Mouse (Mus musculus): ENCODE measurements at regions not wholly inside any gene's neighbourhood (a gene's known extent, or its start where the extent isn't known, plus 50 kb on each side); places are given as distances from the start of the nearest gene placed in this dataset.
"Not testable (repeated sequence)": the region's sequence is repeated elsewhere in the genome, so short reads cannot be mapped to it uniquely, and the experiment has no call there.

DNA sequence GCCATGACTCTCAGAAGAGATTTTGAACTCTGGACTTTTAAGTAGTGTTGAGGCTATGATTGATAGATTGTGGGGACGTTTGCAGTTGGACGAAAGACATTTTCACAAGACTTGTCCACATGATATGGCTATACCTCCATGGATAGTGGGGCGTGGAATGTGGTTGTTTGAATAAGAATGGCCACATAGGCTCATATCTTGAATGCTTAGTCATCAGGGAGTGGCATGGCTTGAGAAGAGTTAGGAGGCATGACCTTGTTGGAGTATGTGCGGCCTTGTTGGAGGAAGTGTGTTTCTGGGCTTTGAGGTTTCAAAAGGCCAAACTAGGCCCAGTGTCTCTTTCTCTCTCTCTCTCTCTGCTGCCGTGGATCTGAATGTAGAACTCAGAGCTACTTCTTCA lies 204.7 kb upstream of the Pclo start:
- DNase-seq (ENCODE audit: extremely low spot score, low spot score): no peak

DNA sequence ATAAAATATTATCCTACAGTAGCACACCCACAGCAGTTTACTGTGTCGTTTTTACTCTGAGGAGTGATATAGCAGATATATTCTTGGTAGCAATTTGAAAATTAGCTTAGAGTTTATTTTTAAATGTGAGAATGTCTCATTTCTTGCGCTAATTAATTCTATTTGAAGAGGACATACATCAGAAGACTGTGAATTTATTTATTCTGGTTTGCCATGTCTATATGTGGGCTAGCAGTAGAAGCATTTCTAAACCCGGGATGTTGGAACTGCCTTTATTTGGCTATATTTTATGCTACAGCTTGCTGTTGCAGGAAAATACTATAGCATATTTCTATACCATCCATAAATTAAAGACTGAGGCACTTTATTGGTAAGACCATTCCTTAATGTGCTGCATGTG lies 203.0 kb upstream of the Pclo start:
- no peak for DNase-seq (ENCODE audit: extremely low spot score, low spot score)

DNA sequence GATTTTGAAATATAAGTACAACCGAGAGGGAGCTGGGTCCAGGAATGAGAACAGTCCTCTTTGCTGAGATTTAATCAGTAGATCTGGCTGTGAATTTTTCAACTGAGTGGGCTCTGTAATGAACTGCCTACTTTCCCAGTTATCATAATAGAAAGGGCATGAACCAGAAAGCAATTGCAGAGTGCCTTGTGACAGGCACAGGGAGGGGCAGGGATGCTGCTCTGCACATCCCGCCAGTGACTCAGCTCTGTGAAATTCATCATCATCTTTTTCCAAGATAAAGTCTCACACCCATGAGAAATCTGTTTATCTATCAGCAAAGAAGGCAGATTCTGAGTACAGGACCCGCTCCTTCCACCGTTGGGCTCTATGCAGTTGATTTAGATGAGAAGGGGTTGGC lies 194.5 kb upstream of the Pclo start:
- no peak for DNase-seq (ENCODE audit: extremely low spot score, low spot score)

DNA sequence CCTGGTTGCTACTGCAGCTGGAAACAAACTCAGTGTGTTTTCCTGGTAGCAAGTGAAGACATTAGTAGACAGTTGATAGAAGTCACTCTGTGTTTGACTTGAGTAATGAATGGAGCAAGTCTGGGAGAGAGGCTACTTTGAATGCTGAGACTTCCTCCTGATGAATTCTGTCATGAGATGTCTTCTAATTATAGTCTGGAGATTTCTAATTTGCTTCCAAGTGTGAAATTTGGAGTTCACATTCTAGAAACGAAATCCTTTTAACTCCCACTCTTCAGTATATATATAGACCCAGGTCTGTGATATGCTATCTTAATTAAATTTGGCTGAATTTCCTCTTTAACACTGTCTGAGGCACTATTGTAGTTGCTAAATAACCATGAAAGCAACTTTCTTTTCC lies 192.7 kb upstream of the Pclo start:
- no peak for DNase-seq (ENCODE audit: extremely low spot score, low spot score)

DNA sequence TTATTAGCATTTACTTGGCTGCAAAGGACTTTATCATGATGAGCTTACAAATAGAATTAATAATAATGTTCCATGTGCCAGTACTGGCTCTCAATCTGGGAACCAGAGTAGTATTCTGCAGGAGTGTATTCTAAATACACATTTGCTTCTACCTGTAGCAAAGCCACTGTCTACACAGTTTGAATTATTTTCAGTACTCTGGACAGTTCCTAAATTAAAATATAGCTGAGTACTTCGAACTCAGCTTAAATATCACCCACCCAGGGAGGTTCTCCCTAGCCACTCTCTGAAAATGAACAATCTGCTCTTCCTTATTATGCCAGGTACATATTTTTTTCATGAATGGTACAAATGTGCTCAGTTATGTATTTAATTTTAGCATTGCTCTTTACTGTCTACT lies 154.3 kb upstream of the Pclo start:
- no peak for DNase-seq (ENCODE audit: extremely low spot score, low spot score)

DNA sequence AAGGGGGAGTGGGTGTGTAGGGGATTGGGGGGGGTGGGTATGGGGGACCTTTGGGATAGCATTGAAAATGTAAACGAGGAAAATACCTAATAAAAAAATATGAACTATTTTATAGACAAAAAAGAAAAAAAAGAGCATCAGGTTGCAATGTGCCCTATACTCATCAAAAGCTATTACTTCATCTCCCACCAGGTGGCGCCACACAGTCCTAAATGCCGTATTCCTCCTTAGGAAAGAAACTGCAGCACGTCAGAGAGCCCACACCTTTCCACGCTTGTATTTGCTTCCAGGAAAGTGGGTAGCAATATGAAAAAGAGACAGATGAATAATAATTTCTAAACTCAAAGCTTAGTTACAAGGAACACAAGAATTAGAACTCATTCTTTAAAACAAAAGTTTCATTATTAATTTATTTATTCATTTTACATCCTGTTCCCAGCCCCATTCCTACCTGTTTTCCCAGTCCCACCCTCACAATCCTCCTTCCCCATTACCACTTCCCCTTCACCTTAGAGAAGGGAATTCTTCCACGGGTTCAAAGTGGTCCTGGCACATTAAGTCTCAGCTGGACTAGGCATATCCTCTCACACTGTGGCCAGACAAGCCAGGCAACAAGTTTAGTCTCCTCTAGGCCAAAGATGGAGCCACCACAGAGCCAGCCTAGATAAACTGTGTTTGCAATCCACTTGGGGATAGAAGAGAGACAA lies 125.4 kb upstream of the Pclo start:
- DNase-seq (ENCODE audit: extremely low spot score, low spot score): peak; percentile 51

DNA sequence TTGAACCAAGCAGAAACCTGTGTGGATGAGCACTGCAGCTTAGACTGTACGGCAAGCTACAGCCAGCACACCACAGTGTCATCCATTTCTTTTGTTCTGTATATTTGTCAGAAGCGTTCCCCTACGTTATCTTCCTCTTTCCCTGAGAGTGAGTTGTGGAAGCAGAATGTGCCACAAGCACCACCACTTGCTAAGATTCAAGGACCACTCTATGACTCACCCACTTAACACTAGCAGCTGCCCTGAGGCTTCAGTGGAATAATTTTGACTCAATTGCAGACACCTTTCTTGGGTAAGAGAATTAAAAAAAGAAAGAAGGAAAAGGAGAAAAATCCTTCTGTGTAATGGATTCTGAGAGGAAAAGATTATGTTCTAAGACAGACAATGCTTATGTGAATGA lies 122.9 kb upstream of the Pclo start:
- DNase-seq (ENCODE audit: extremely low spot score, low spot score): no peak

DNA sequence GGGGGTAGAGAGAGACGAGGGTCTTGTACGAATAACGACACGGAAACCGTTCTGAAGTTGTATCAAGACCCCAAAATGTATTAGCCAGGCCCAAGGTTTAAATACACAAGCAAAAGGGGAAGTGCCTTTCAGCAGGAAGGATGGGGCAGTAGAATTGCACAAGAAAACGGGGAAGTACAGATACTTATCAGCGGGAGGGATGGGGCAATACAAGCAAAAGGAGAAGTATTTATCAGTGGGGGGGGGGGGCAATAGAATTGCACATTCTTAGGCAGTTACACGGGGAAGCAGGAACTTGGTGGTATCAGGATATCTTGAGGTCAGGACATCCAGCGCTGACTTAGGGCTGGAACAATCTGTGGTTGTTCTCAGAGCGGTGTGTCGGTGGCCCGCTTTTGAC lies 111.3 kb upstream of the Pclo start:
- not testable (repeated sequence) for DNase-seq (ENCODE audit: extremely low spot score, low spot score)

DNA sequence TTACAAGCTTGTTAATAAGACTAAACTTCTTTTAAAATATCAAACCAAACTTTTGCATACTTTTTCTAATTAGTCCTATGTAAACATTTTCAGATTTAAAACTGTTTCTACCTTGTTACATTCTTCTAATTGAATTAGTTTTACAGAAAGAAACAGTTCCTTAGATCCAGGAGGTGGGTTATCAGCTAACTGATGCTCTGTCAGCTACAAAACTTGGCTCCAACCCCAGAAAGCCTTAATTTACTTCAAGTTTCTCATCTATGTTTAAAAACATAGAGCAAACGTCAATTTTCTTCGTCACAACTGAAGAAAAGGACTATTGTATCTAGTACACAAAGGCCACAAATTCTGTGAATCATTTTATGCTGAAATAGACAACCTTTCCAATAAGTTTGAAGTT lies 110.4 kb upstream of the Pclo start:
- DNase-seq (ENCODE audit: extremely low spot score, low spot score): no peak

DNA sequence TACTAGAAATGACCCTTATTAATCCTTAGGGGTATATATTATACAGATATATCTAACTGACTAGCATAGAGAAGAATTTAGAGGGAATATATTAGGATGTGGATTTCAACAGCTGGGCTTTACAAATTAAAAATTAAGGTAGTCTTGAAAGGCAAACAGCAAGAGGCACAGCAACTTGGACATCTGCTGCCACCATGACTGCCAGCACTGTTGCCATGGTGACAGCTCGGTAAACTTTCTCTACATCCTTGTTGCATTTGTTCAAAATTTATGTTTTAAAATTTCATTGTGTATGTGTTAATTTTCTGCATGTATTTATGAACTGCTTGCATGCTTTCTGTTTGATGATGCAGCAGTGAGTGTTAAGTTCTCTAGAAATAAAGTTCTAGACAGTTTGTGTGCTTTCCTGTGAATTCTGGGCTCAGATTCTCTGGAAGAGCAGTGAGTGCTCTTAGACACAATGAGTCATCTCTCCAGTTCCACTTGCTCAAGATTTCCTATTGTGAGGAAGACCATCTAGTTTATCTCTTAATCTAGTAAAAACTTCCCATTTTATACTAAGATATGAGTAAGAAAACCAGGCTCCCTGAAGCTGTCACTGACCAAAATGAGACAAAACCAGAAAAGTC lies 99.4 kb upstream of the Pclo start:
- DNase-seq (ENCODE audit: extremely low spot score, low spot score): no peak

DNA sequence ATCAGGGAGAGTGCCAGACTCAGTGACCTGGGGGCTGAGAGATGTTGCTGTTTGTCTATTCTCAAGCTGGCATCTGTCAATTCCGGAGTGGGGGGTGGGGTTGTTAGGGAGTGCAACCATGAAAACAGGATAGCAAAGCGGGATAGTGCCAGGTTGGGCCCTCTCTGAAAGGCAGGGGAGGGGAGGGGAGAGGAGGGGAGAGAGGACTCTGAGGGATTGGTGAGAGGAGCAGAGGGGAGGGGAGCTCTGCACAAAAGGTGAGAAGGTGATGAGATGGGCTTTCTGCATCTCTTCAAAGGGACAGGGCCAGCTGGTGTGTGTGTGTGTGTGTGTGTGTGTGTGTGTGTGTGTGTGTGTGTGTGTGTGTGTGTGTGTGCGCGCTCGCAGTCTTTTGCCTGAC lies 61.6 kb upstream of the Pclo start:
- no peak for DNase-seq (ENCODE audit: extremely low spot score, low spot score)

Measured in neural tube, embryonic 10.5 days (tissue).